ENCODE assay signal across 11 mouse cellular contexts in genomic region chr7:117510113-117510512, GRCm38 (mm10).
DNase-seq lines count a peak whose midpoint lies in the region; ATAC-seq lines count a peak whose summit lies in the region.
"Had no signal": no experiment of that assay in that cellular context is flagged by ENCODE, and none has a peak within 500 bp of the region (broad histone marks: within the 10 kb centered on the region; RNA-seq: fewer than 3 reads in every experiment).

No protein-coding gene starts in this region.

- H3K4me3 ChIP-seq in forebrain, embryonic 12.5 days (replicated peaks): no peak overlapping the region
- no peak overlapping the region for H3K4me3 ChIP-seq in forebrain, embryonic 15.5 days
- H3K4me3 ChIP-seq in midbrain, embryonic 11.5 days (ENCODE audit: low read depth, low read length): no peak overlapping the region
- H3K4me3 ChIP-seq in midbrain, embryonic 10.5 days: no peak overlapping the region
- H3K4me3 ChIP-seq in limb, embryonic 15.5 days: no peak overlapping the region
- H3K4me3 ChIP-seq: myocyte had no signal

- no peaks in the 10 kb centered on the region for H3K36me3 ChIP-seq in forebrain, embryonic 12.5 days (replicated peaks)
- no peaks in the 10 kb centered on the region for H3K36me3 ChIP-seq in forebrain, embryonic 15.5 days
- H3K36me3 ChIP-seq in midbrain, embryonic 11.5 days (ENCODE audit: control insufficient read depth, insufficient read depth, low read length): no peaks in the 10 kb centered on the region
- H3K36me3 ChIP-seq in midbrain, embryonic 10.5 days: peaks cover 3% of the 10 kb centered on the region; the same call in 1 of the 2 replicates
- no peaks in the 10 kb centered on the region for H3K36me3 ChIP-seq in limb, embryonic 15.5 days

- DNase-seq in midbrain, embryonic 11.5 days (ENCODE audit: low spot score, missing footprints): peak; percentile 49
- no peak for DNase-seq in midbrain, embryonic 10.5 days (ENCODE audit: low spot score)
- DNase-seq in frontal cortex, postnatal 10 days (ENCODE audit: low spot score in 2 of 2): peak; percentile 58 to 76
- no peak for DNase-seq in embryo, embryonic 11 days
- DNase-seq in liver: no peak
- DNase-seq: cerebellum, adult 18-20 months; lung, adult 2 months had no signal

- H3K27me3 ChIP-seq in forebrain, embryonic 12.5 days: no peaks in the 10 kb centered on the region
- H3K27me3 ChIP-seq in forebrain, embryonic 15.5 days: no peaks in the 10 kb centered on the region
- no peaks in the 10 kb centered on the region for H3K27me3 ChIP-seq in midbrain, embryonic 11.5 days (ENCODE audit: control insufficient read depth, insufficient read depth, low read length)
- H3K27me3 ChIP-seq in midbrain, embryonic 10.5 days (ENCODE audit: low read depth, poor library complexity, severe bottlenecking): no peaks in the 10 kb centered on the region
- no peaks in the 10 kb centered on the region for H3K27me3 ChIP-seq in limb, embryonic 15.5 days

- no peak overlapping the region for H3K4me2 ChIP-seq in forebrain, embryonic 12.5 days
- H3K4me2 ChIP-seq in forebrain, embryonic 15.5 days (replicated peaks): no peak overlapping the region
- no peak overlapping the region for H3K4me2 ChIP-seq in midbrain, embryonic 11.5 days
- H3K4me2 ChIP-seq in limb, embryonic 15.5 days: no peak overlapping the region

- 0 out of 2 replicates have a peak overlapping the region, but pooled peaks have one; percentile 33 for H3K9ac ChIP-seq in forebrain, embryonic 12.5 days
- H3K9ac ChIP-seq in forebrain, embryonic 15.5 days (replicated peaks): no peak overlapping the region
- H3K9ac ChIP-seq in midbrain, embryonic 11.5 days (ENCODE audit: low read length): no peak overlapping the region
- H3K9ac ChIP-seq in limb, embryonic 15.5 days: no peak overlapping the region

- peaks cover 14% of the 10 kb centered on the region for H3K4me1 ChIP-seq in forebrain, embryonic 12.5 days
- 0 out of 2 replicates have a peak, but pooled peaks cover 2% of the 10 kb centered on the region for H3K4me1 ChIP-seq in forebrain, embryonic 15.5 days
- H3K4me1 ChIP-seq in midbrain, embryonic 11.5 days (ENCODE audit: control insufficient read depth, insufficient read depth, low read length): no peaks in the 10 kb centered on the region
- peaks cover 17% of the 10 kb centered on the region for H3K4me1 ChIP-seq in midbrain, embryonic 10.5 days
- H3K4me1 ChIP-seq in limb, embryonic 15.5 days: peaks cover 12% of the 10 kb centered on the region

- H3K27ac ChIP-seq in forebrain, embryonic 12.5 days: no peak overlapping the region
- no peak overlapping the region for H3K27ac ChIP-seq in forebrain, embryonic 15.5 days (replicated peaks)
- no peak overlapping the region for H3K27ac ChIP-seq in midbrain, embryonic 11.5 days (ENCODE audit: low read depth, low read length)
- H3K27ac ChIP-seq in midbrain, embryonic 10.5 days (replicated peaks): no peak overlapping the region
- H3K27ac ChIP-seq in limb, embryonic 15.5 days: no peak overlapping the region

- H3K9me3 ChIP-seq in forebrain, embryonic 12.5 days: no peaks in the 10 kb centered on the region
- H3K9me3 ChIP-seq in forebrain, embryonic 15.5 days: no peaks in the 10 kb centered on the region
- H3K9me3 ChIP-seq in midbrain, embryonic 11.5 days (ENCODE audit: control insufficient read depth, low read length): no peaks in the 10 kb centered on the region
- H3K9me3 ChIP-seq in midbrain, embryonic 10.5 days (replicated peaks): no peaks in the 10 kb centered on the region
- H3K9me3 ChIP-seq in limb, embryonic 15.5 days: no peaks in the 10 kb centered on the region

- 87% methylated on average over 2 of the region's 2 CpGs for WGBS in forebrain, embryonic 12.5 days
- WGBS in forebrain, embryonic 15.5 days: 70% methylated on average over 2 of the region's 2 CpGs
- WGBS in midbrain, embryonic 11.5 days: 80% methylated on average over 2 of the region's 2 CpGs
- WGBS in midbrain, embryonic 10.5 days: 88% methylated on average over 2 of the region's 2 CpGs
- 80% methylated on average over 2 of the region's 2 CpGs for WGBS in limb, embryonic 15.5 days

- no peak for ATAC-seq in forebrain, embryonic 12.5 days (ENCODE audit: low FRiP score)
- no peak for ATAC-seq in forebrain, embryonic 15.5 days (replicated peaks)
- no peak for ATAC-seq in midbrain, embryonic 11.5 days (ENCODE audit: low FRiP score)
- ATAC-seq in limb, embryonic 15.5 days (ENCODE audit: insufficient number of reproducible peaks, low FRiP score, low TSS enrichment, low read depth): peak; percentile 61; the same call in 1 of the 2 replicates

Comparison
In these comparisons a context has a peak if more than half of its experiments do, and no peak if none do; other contexts are left out.
1. DNase-seq: peak in midbrain, embryonic 11.5 days (single experiment) and frontal cortex, postnatal 10 days (2 of 2); none in midbrain, embryonic 10.5 days (single experiment), embryo, embryonic 11 days (single experiment) and liver (single experiment).